Mouse (Mus musculus) embryo, embryonic 11 days (tissue): ENCODE results near the gene Nlgn3.

Source experiments
- DNase-seq: peaks from one replicate; pipeline ENCODE4 v3.0.0-alpha.2; 2015

Nlgn3 gene

GRCm38 (mm10) chrX:101299055-101299454 lies at the start of gene Nlgn3:
Nlgn3 (plus strand) TSS chrX:101299168.
- peak; percentile 45 for DNase-seq

- peak; percentile 93 for DNase-seq
Measured at GRCm38 (mm10) chrX:101253952-101254729, 44.8 kb upstream of the Nlgn3 start, which contains the start of gene Foxo4. Foxo4 (plus strand) TSS chrX:101254528.

GRCm38 (mm10) chrX:101254740-101255139 lies 44.2 kb upstream of the Nlgn3 start:
- no peak for DNase-seq

- peak; percentile 28 for DNase-seq
Measured at GRCm38 (mm10) chrX:101256603-101257002, 42.4 kb upstream of the Nlgn3 start.

DNA sequence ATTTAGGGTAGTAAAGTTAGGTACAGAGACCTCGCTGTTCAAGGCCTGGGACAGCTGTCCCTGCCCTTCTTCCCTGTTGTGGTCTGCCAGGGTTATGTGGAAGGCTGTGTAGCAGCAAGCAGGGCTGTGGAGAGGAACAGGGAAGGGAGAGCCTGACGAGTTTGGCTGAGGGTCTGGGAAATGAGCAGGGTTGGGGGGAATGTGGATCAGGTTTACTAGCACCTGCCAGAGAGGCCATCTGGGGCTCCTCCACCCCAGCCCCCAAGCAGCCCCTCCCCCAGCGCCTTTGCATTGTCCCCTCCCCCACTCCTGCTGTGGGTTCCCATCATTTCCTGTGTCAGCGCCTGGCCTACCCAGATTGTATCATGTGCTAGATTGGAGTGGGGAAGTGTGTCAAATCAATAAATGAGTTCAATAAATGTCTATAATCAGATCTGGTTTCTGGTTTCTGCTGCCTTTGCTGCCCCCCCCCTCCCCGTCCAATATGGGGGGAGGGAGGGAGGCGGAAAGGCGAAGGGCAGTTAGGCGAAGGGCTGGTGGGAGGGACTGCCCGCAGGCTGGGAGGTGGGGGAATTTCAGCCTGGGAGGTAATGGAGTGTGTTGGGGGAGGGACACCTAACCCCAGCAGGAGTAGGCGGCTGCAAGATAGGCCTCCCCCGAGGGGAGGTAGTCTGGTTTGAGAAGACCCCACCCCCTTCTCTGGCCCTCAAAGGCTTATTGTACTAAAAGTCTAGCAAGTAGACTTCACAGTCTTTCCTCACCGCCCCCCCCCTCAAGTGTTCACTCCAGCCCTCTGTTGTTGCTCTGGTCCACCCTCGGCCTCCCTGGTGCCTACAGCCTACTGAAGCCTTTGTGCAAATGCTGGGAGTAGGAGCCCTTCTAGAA lies 38.3 kb upstream of the Nlgn3 start:
- DNase-seq = peak; percentile 82

- DNase-seq = no peak
Measured at GRCm38 (mm10) chrX:101263892-101264291, 35.1 kb upstream of the Nlgn3 start, which contains the start of gene Gm614. Gm614 (minus strand) TSS chrX:101263992.

DNA sequence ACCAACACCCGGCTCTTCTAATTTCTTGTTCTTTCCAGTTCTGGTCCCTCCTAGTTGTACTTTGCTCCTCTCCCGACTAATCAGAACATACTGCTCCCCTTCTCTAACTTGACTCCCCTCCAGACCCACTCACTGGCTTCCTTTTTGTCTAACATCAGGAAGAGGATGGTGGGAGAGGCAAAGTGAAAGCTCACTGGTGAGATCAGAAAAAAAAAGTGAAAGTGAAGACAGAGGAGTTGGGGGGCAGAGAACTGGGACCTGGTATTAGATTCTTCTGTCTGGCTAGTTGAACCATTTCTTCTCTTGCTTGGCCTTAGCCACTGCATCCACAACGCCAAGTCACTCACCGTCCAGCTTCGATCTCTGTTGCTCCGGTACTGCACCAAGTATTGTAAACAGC lies 32.3 kb upstream of the Nlgn3 start:
- DNase-seq = no peak

DNA sequence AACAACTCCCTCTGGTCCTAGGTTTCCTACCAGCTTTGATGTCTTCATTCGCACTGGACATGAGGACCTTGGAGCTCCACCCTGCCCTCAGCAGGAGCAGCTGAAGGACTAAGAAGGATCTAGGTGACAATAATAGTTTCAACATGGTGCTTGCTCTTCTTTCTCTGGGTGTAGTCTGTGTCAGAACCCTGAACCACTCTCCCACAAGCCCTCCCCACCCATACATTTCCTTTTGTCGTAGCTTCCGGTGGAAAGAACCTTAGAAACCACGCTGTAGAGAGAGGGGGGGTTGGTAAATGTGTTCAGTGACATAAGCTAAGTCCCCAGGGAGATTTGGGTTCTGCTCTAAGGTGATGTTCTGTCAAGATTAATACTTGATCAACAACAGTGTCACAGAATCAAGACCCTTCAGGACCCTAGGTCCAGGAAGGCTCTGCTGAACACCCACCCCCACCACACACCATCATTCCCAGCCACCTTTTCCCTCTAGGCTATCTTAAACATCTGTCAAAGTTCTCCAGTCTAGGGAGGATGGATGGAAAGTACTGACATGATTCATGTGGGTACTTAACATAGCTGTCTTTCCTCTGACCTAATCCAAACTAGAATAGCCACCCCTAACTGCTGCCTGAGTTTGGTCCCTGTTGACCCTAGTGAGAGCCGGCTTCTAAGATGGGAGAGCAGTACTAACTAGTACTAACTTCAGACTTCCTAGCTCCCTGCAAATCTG lies 30.8 kb upstream of the Nlgn3 start, which contains the start of gene Il2rg:
Gene Il2rg, minus strand, starts transcription at position 231 of the 730 bp plus-strand sequence.
- no peak for DNase-seq

GRCm38 (mm10) chrX:101268755-101269124 lies 30.2 kb upstream of the Nlgn3 start, which contains the start of gene Gm20489:
Gm20489 (minus strand) TSS chrX:101269023.
- no peak for DNase-seq

GRCm38 (mm10) chrX:101273410-101273809 lies 25.6 kb upstream of the Nlgn3 start:
- no peak for DNase-seq

GRCm38 (mm10) chrX:101273875-101274738 lies 24.9 kb upstream of the Nlgn3 start, which contains the start of gene Med12:
Med12 (plus strand) TSS chrX:101274030.
- DNase-seq = peak; percentile 92

- no peak for DNase-seq
Measured at GRCm38 (mm10) chrX:101282813-101283212, 16.2 kb upstream of the Nlgn3 start.

- peak; percentile 49 for DNase-seq
Measured at GRCm38 (mm10) chrX:101285534-101285933, 13.4 kb upstream of the Nlgn3 start.

GRCm38 (mm10) chrX:101285953-101286670 lies 12.9 kb upstream of the Nlgn3 start:
- no peak for DNase-seq

- DNase-seq = no peak
Measured at GRCm38 (mm10) chrX:101287543-101287942, 11.4 kb upstream of the Nlgn3 start.

DNA sequence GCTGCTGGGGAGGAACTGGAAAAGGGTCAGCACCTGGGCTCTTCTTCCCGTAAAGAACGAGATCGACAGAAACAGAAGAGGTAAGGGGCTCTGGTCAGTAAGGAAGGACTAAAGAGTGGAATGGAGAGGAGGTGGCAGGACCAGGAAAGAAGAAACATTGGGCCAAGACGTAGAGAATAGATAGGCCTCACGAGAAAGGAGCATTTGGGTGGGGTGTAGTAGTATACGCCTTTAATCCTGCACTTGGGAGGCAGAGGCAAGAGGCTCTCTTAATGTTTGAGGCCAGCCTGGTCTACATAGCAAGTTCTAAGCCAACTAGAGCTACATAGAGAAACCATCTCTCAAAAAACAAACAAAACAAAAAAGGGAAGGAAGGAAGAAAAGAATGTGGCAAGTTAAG lies 10.5 kb upstream of the Nlgn3 start:
- DNase-seq = no peak

- no peak for DNase-seq
Measured at GRCm38 (mm10) chrX:101289037-101289436, 9.9 kb upstream of the Nlgn3 start.

- no peak for DNase-seq
Measured at GRCm38 (mm10) chrX:101290111-101290510, 8.9 kb upstream of the Nlgn3 start.

DNA sequence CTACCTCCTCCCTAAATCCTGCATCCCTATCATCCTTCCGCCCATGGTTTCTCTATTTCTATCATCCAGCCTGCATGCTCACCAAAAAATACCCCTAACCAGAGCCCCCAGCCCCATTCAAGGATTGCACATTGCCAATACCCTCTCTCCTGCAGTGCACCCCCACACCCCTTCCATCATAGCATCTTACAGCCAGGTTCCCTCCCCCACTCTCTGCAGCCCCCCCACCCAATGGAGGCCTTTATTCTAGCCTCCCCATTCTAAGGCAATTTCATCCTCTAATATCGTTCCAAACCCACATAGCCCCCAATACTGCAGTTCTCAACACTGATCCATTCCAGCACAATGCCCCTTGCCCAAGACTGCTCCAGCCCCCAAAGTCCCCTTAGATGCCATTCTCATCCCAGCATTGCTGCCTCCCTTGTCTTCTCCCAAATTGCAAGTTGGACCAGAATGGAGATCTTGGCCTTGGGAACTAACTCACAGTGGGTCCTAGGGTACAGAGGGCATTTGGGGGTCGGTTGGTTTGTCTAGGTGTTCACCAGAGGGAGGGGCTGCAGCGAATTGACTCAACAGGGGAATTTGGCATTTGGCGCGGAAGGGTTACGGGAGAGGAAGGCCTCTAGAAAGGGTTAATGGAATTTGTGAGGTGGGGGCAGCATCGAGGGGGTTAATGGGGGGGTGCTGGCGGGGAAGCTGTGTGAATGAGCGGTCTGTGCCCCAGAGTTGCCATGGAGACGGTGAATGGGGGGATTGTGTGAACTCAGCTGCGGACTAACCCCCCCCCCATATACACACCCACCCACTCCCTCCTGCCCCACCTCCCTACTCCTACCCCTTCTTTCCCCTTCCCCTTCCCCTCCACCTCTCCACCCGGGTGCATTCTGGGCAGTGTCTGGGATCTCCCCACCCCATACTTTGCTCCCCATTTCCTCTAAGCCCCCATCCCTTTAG lies 782 bp downstream of the Nlgn3 start:
- peak; percentile 61 for DNase-seq
